Mouse (Mus musculus): ENCODE data around the gene Trpm5. TPM values are rescaled to one million over a fixed set of nuclear protein-coding genes. Genes with fewer than 3 reads are reported as not detected.

Gene Trpm5
- total RNA-seq, 2 experiments from 2014 or later: 0.12 TPM

GRCm38 (mm10) chr7:143044049-143044825 lies 50.2 kb downstream of the Trpm5 start:
- intact Hi-C loops (cut with DNase I): no loop called here
- DNase-seq: no peak

DNA sequence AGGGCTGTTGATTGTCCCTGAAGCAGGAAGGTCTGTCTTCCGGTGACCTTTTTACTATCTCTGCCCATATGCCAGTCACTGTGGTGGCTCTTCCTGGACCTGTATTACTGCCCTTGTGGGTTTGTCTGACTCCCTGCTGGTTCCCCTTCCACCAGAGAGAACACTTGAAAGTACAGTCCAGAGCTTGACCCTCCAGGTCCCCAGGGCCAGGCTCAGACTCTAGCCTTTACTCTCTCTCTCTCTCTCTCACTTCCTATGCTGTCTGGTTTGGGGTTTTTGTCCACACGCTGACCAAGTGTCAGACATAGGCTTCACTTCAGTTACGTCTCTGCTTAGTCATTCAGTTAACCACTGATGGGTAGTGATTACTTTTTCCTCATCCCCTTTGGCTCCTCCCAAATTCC lies 51.5 kb downstream of the Trpm5 start:
- intact Hi-C loops (cut with DNase I): no loop called here
- DNase-seq: peak in 1 of 2 experiments; percentile 22

DNA sequence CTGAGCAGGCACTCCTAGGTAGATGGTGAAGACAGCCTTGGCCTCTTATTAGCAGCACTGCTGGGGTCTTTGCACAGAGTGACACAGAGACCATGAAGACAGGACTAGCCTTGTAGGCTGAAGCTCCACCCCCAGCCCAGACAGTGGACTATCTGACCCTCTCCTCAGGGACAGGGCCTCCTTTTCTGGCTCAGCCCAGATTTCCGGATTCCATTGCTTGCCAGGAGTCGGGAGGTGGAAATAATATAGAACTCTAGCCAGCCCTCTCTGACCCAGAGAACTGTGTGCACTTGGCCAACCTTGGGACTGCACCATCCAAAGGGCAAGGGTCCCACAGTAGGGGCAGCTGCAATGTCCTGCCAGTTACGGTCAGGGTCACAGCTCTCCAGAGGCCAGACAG lies 52.4 kb downstream of the Trpm5 start:
- intact Hi-C loops (cut with DNase I): no loop called here
- peak; percentile 68 to 80 for DNase-seq

DNA sequence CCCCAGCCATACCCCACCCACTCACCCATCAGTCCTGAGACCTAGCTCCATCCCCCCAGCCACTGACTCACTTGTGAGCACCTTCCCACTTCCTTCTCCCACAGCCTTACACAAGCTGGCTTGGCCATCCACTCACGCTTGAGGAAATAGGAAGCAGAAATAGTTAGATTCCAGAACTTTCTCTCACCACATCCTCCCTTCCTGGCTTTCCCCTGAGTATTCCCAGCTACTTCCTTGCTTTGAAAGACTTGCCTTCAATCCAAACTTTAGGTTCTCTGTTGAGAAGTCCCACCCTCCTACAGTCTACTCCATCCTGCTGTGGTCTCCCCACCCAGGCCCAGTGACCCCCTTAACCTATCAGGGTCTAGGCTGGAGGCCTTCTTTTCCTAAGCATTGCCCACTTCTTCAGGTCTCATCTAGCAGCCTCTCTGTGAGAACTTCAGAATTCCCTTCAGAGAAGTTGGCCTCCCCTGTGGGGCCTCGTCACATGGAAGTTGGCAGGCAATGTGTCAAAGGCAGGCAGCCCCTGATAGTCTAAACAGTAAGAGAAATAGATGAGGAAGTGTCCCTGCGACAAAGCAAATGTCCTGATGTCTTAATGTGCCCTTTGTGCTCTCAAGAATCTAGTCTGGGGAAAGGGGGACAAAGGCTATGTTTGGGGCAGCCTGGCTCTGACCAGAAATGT lies 53.2 kb downstream of the Trpm5 start:
- no peak for DNase-seq
- intact Hi-C loops (cut with DNase I): no loop called here

DNA sequence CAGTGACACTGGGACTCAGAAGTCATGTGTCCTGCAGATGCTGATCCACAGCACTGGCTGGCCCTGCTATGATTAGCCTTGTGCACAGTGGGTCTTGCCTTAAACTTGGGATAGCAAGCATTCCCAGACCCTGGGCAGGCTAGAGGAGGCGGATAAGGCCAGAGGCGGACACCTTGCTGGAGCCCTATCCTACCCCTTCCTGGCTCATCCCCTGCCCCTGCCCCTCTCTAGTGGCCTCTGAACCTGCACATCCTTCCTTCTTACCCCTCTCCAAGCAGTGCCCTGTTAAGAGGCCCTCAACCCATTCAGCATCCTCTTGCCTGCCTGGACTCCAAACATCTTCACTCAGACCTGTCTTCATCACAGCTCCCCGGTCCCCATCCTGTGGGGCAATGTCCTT lies 53.9 kb downstream of the Trpm5 start:
- intact Hi-C loops (cut with DNase I): no loop called here
- DNase-seq: no peak

- no peak for DNase-seq
- intact Hi-C loops (cut with DNase I): no loop called here
These were observed 56.1 kb downstream of the Trpm5 start for GRCm38 (mm10) chr7:143038174-143038931.

DNA sequence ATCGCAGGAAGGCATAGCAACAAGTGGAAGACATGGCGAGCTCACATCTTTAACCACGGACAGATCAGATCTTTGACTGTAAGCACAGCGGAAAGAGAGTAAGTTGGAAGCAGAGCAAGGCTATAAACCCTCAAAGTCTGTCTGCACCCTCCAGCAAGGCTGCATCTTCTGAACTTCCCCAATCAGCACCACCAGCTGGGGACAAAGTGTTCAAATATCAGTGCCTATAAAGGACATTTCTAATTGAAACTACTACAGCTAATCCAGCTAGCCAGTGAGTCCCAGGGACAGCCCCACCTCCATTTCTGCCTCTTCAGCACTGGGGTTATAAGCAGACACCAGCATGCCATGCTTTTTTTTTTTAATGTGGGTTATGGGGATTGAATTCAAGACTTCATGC lies 57.1 kb downstream of the Trpm5 start:
- intact Hi-C loops (cut with DNase I): no loop called here
- no peak for DNase-seq

GRCm38 (mm10) chr7:143036787-143037186 lies 57.7 kb downstream of the Trpm5 start:
- DNase-seq: no peak
- intact Hi-C loops (cut with DNase I): no loop called here

DNA sequence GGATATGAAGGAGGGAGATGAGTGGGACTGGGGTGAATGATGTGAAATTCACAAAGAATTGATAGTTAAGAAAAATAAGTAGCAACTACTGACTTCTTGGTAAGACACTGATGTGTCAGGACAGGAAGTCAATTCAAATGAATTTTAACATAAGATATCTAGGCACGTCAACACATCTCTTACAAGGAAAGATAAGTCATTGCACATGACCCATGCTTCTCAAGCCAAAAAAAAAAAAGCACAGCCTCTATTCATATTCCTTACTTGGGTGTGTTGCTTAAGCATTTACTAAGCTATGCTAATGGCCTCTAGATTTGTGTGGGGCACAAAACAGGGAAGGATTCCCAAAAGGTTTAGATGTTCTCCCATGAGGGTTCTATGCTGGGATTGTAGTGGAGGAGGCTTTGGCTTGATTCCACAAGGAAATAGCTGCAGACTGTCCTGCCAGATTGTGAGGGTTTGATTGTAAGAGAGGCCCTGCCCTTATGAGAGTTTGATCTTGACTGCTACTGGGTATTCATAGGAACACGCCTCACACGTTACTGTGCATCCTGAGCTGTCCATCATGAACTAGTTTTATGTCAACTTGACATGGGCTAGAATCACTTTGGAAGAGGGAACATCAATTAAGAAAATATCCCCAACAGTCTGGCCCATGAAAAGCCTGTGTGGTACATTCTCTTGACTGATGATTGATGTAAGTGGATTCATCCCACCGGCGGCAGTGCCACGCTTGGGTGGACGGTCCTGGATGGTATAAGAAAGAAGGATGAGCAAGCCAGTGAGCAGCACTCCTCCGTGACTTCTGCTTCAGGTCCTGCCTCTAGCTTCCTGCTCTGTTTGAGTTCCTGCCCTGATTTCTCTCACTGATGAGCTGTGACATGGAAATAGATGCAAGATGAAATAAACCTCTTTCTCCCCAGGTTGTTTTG lies 59.7 kb downstream of the Trpm5 start:
- DNase-seq: no peak
- intact Hi-C loops (cut with DNase I): no loop called here

DNA sequence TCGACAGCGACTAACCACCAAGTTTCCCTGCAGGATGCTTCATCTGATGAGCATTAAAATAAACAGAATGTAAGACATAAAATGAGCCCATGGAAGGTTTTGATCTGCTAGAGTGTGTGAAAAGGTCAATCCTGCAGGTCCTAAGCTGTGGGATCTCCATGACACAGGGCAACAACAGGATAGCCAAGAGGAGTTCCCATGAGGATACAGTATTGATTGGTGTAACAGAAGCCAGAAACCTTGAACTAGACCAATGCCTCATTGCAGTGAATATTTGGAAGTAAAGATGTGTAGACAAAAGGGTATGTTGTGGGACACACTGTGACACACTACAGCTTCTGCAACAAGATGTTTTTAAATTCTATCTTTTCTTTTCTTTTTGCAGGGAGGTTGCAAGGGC lies 60.3 kb downstream of the Trpm5 start:
- no peak for DNase-seq
- intact Hi-C loops (cut with DNase I): no loop called here

DNA sequence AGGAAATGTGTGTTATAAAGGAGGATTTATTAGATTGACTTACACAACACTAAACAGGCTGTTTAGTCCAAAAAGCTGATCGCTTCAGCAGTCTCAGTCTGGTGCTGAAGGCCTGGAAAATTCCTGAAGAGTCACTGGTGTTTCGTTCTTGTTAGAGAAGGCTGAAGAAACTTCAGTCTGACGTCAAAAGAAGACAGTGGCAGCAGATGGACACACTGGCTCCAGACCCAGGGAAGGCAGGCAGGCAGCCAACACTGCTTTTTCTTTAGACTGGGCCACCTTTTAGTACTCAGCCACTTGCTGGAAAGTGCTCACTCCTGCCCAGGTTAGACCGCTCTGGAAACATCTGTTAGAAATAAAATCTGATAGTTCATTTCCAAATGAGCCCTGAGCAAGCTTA lies 60.9 kb downstream of the Trpm5 start:
- peak in 1 of 2 experiments; percentile 47 for DNase-seq
- intact Hi-C loops (cut with DNase I): no loop called here

- intact Hi-C loops (cut with DNase I): no loop called here
- DNase-seq: no peak
These were observed 62.6 kb downstream of the Trpm5 start for GRCm38 (mm10) chr7:143031816-143032215.

DNA sequence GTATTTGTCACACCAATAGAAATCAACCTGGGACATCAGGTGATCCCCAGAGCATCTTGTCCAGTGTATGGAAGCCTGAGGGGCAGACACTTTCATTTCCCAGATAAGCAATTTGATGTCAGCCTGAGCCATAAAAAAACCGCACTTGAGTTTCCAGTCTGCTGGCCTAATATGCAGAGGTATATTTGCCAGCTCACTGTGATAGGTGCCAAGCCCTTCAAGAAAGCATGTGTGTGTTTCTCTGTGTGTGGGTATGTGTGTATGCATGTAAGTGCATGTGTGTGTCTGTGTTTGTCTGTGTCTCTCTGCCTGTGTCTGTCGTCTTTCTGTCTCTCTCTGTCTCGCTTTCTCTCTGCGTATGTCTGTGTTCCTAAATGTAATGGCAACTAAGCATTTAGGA lies 67.2 kb downstream of the Trpm5 start:
- DNase-seq: no peak
- intact Hi-C loops (cut with DNase I): no loop called here

GRCm38 (mm10) chr7:143025496-143025895 lies 68.9 kb downstream of the Trpm5 start:
- intact Hi-C loops (cut with DNase I): no loop called here
- DNase-seq: no peak

- intact Hi-C loops (cut with DNase I): no loop called here
- no peak for DNase-seq
These were observed 70.1 kb downstream of the Trpm5 start for GRCm38 (mm10) chr7:143024293-143024692.

DNA sequence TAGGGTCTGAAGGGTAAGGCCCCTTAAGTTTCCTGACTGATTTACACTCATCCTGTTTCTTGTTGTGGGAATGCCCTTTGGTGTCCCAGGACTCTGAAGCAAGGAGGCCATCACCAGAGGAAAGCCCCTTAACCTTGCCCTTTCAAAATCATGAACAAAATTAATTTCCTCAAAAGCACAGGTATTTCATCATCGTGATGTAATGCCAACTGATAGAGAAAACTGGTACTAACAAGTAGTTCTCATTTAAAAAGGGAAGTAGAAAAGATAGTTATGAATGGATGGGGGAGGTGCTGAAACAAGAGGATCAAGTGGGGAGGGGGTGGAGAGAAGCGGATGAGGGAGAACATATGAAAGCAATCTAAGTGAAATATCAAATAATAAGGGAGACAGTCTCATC lies 70.9 kb downstream of the Trpm5 start:
- DNase-seq: no peak
- intact Hi-C loops (cut with DNase I): no loop called here

DNA sequence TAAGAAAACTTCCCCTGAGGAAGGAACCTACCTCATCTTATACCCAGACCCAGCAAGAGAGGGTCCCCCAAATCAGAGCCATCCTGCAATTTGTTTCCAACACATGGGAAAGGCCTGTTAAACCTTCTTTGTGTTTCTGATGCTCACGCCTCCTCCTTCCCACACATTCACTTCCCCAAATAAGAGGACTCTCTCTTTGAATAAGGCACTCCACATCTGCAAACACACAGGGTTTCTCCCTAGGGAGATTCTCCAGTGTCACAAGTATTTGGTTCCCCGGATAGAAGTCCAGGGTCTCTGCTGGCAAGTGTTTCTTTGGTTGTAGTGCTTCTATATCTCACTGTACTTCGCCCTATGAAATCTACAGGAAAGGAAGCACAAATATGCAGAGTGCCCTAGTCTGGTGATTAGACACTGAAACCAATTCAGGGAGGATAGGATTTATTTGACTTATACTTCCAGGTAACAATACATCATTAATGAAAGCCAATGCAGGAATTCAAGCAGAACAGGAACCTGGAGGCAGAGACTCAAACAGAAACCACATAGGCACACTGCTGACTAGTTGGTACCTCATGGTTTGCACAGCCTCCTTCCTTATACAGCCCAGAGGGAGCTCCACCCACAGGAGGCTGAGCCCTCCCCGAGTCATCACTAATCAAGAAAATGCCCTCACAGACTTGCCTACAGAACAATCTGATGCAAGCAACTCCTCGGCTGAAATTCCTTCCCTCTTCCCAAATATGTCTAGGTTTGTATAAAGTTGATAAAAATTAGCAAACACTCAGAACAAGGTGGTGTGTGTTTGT lies 72.9 kb downstream of the Trpm5 start:
- DNase-seq: no peak
- intact Hi-C loops (cut with DNase I): no loop called here

DNA sequence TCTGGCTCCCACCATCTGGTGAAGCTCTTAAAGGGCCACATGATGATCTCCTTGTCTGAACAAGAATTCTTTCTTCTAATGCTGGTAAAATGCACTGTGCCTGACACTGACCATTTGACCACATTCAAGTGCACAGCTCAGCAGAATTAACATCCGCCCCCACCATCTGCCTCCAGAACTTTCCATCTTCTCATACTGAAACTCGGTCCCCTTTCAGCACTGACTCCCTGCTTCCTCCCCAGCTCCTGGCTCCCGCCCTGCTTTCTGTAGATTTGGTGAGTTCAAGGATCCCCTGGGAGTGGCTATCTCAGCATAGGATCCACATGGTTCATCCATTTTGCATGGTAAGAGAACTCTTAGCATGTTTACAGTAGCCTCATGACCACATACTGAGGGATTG lies 73.7 kb downstream of the Trpm5 start:
- intact Hi-C loops (cut with DNase I): no loop called here
- no peak for DNase-seq

GRCm38 (mm10) chr7:143020040-143020439 lies 74.4 kb downstream of the Trpm5 start:
- no peak for DNase-seq
- intact Hi-C loops (cut with DNase I): no loop called here

Measured in heart, postnatal 14 days (tissue).